Mouse (Mus musculus) liver, embryonic 11.5 days (tissue): ENCODE results near the gene Slc44a4. TPM values are rescaled to one million over a fixed set of nuclear protein-coding genes. Genes with fewer than 3 reads are reported as not detected.
"Not testable (repeated sequence)": the region's sequence is repeated elsewhere in the genome, so short reads cannot be mapped to it uniquely, and the experiment has no call there.

ENCODE experiments used
- ATAC-seq: fragments of 200-750 bp; cut with Nextera tagmentation; replicated peaks from 2 replicates; pipeline ENCODE4 v1.8.0; 2017; ENCODE audit warnings: moderate number of reproducible peaks, mild to moderate bottlenecking, moderate TSS enrichment, moderate library complexity; ENCODE audit not compliant: low FRiP score
- DNase-seq: peaks from one replicate; pipeline ENCODE4 v3.0.0-alpha.2; 2017; ENCODE audit warnings: low spot score
- H3K27ac ChIP-seq: fragments of 300-500 bp; sonication (generic); 2 replicates; pipeline ENCODE4 v1.5.1; 2014; ENCODE audit warnings: mild to moderate bottlenecking, low read depth, low read length, control low read depth
- H3K27me3 ChIP-seq: fragments of 300-500 bp; sonication (generic); replicated peaks from 2 replicates; pipeline ENCODE4 v1.6.1; 2014; ENCODE audit warnings: low read length, mixed read lengths; ENCODE audit not compliant: control insufficient read depth, insufficient read depth
- H3K36me3 ChIP-seq: fragments of 300-500 bp; sonication (generic); 2 replicates; pipeline ENCODE4 v1.6.1; 2014; ENCODE audit warnings: mild to moderate bottlenecking, low read length, moderate library complexity, mixed read lengths; ENCODE audit not compliant: control insufficient read depth, insufficient read depth
- H3K4me1 ChIP-seq: fragments of 300-500 bp; sonication (generic); replicated peaks from 2 replicates; pipeline ENCODE4 v1.6.1; 2014; ENCODE audit warnings: low read length, mixed read lengths; ENCODE audit not compliant: control insufficient read depth, insufficient read depth
- H3K4me2 ChIP-seq: fragments of 300-500 bp; sonication (generic); 2 replicates; pipeline ENCODE4 v1.6.1; 2014; ENCODE audit warnings: mild to moderate bottlenecking, control low read depth, moderate library complexity
- H3K4me3 ChIP-seq: fragments of 300-500 bp; sonication (generic); 2 replicates; pipeline ENCODE4 v1.5.1; 2014; ENCODE audit warnings: low read depth, low read length, control low read depth
- H3K9ac ChIP-seq: fragments of 300-500 bp; sonication (generic); 2 replicates; pipeline ENCODE4 v1.6.1; 2014; ENCODE audit warnings: low read depth, low read length, control low read depth
- H3K9me3 ChIP-seq: fragments of 300-500 bp; sonication (generic); 2 replicates; pipeline ENCODE4 v1.6.1; 2016; ENCODE audit warnings: low read length, inconsistent platforms, mixed read lengths; ENCODE audit not compliant: control insufficient read depth
- WGBS: fragments of 180-500 bp; shearing (Covaris S2); extraction: QIAGEN DNeasy Blood & Tissue Kit; methylation state at CpG from one replicate; pipeline ENCODE4 v1.1.7; 2014; 5-methylcytosine and 5-hydroxymethylcytosine counted together
- polyA plus RNA-seq: library from polyadenylated mRNA; unstranded; fragments of >200 nt; fragmentation: Nextera tagmentation; extraction: Ambion mirVana; gene quantifications from 2 replicates; pipeline ENCODE4 v1.2.1, GENCODE M21; 2014

Slc44a4 gene
- polyA plus RNA-seq, 1 experiment from 2014 or later: 1.3 TPM

GRCm38 (mm10) chr17:34957966-34958365, 43.7 kb downstream of the Slc44a4 start:
- DNase-seq, H3K36me3 ChIP-seq, H3K27me3 ChIP-seq, H3K27ac ChIP-seq, H3K9ac ChIP-seq, H3K4me2 ChIP-seq, H3K4me3 ChIP-seq, H3K9me3 ChIP-seq, ATAC-seq: not testable (repeated sequence)
- 31% methylated on average over 18 of the region's 40 CpGs for WGBS
- peaks cover 11% of the 10 kb centered on the region for H3K4me1 ChIP-seq

- not testable (repeated sequence) for H3K9ac ChIP-seq, H3K9me3 ChIP-seq, H3K36me3 ChIP-seq, H3K27me3 ChIP-seq, DNase-seq, H3K27ac ChIP-seq
- H3K4me1 ChIP-seq: peaks cover 11% of the 10 kb centered on the region
- WGBS: 2% methylated on average over 28 of the region's 47 CpGs
- peak overlapping the region; percentile 52; the same call in 1 of the 2 replicates for H3K4me3 ChIP-seq
- 0 out of 2 replicates have a peak, but pooled peaks have one; percentile 6 for ATAC-seq
- peak overlapping the region; percentile 93 for H3K4me2 ChIP-seq
These were observed 44.5 kb downstream of the Slc44a4 start for GRCm38 (mm10) chr17:34958734-34959129.

GRCm38 (mm10) chr17:34959130-34959778, 45.0 kb downstream of the Slc44a4 start, which contains the start of gene Hspa1b:
Gene Hspa1b (minus strand): TSS chr17:34959238.
- Histone ChIP-seq H3K27me3 (peaks cover 10% of the 10 kb centered on the region), H3K4me2 (peak within 1 kb of the TSS; percentile 93), H3K4me1 (peaks cover 11% of the 10 kb centered on the region), H3K27ac (peak within 1 kb of the TSS; percentile 8), H3K9ac (peak within 1 kb of the TSS; percentile 62), H3K4me3 (peak within 1 kb of the TSS; percentile 52)
- WGBS: under 1% methylated on average over 25 of the region's 32 CpGs
- ATAC-seq: peak; percentile 91
- H3K36me3 ChIP-seq, H3K9me3 ChIP-seq: not testable (repeated sequence)
- DNase-seq: peak; percentile 79

GRCm38 (mm10) chr17:34959881-34960515, 45.7 kb downstream of the Slc44a4 start:
- Histone ChIP-seq H3K27ac (peak overlapping the region; percentile 8), H3K27me3 (peaks cover 12% of the 10 kb centered on the region), H3K4me3 (peak overlapping the region; percentile 52), H3K4me2 (peak overlapping the region; percentile 93), H3K9ac (peak overlapping the region; percentile 62), H3K4me1 (peaks cover 11% of the 10 kb centered on the region), H3K36me3 (no peaks in the 10 kb centered on the region), H3K9me3 (no peaks in the 10 kb centered on the region)
- peak; percentile 37; the same call in 1 of the 2 replicates for ATAC-seq
- no peak for DNase-seq
- 8% methylated on average over 12 of the region's 12 CpGs for WGBS

- H3K4me2 ChIP-seq: no peak overlapping the region
- ATAC-seq: no peak
- peaks cover 12% of the 10 kb centered on the region for H3K27me3 ChIP-seq
- peaks cover 11% of the 10 kb centered on the region for H3K4me1 ChIP-seq
- H3K4me3 ChIP-seq: no peak overlapping the region
- H3K9ac ChIP-seq: no peak overlapping the region
- DNase-seq: no peak
- no peaks in the 10 kb centered on the region for H3K9me3 ChIP-seq
- no peak overlapping the region for H3K27ac ChIP-seq
- no peaks in the 10 kb centered on the region for H3K36me3 ChIP-seq
These were observed 46.6 kb downstream of the Slc44a4 start for GRCm38 (mm10) chr17:34960702-34961493.

GRCm38 (mm10) chr17:34962125-34962524, 47.9 kb downstream of the Slc44a4 start:
- no peaks in the 10 kb centered on the region for H3K9me3 ChIP-seq
- H3K4me2 ChIP-seq: no peak overlapping the region
- H3K9ac ChIP-seq: no peak overlapping the region
- no peak overlapping the region for H3K27ac ChIP-seq
- H3K4me1 ChIP-seq: peaks cover 11% of the 10 kb centered on the region
- no peak overlapping the region for H3K4me3 ChIP-seq
- peaks cover 10% of the 10 kb centered on the region for H3K27me3 ChIP-seq
- WGBS: 39% methylated on average over 3 of the region's 3 CpGs
- no peaks in the 10 kb centered on the region for H3K36me3 ChIP-seq
- DNase-seq (no peak), ATAC-seq (no peak)

DNA sequence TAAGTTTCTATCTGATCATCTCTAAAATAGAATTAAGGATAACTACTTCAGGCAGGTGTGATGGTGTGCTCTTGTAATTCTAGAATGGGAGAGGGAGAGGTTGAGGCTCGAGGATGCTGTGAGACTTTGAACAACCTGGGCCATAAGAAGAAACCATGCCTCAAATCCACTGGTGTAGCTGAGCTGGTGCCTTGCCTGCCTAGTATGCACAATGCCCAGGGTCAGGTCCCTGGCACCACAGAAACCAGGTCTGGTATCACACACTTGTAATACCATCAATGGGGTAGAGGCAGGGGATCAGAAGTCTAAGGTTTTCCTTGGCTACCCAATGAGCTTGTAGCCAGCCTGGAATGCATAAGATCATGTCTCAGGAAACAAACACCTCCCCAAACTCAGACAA, 48.6 kb downstream of the Slc44a4 start:
- no peak overlapping the region for H3K4me3 ChIP-seq
- H3K27me3 ChIP-seq: peaks cover 12% of the 10 kb centered on the region
- H3K9ac ChIP-seq: no peak overlapping the region
- WGBS: 62% methylated on average over 1 of the region's 1 CpGs
- peaks cover 11% of the 10 kb centered on the region for H3K4me1 ChIP-seq
- H3K36me3 ChIP-seq: no peaks in the 10 kb centered on the region
- H3K9me3 ChIP-seq: no peaks in the 10 kb centered on the region
- DNase-seq: no peak
- no peak for ATAC-seq
- H3K4me2 ChIP-seq: no peak overlapping the region
- H3K27ac ChIP-seq: no peak overlapping the region

DNA sequence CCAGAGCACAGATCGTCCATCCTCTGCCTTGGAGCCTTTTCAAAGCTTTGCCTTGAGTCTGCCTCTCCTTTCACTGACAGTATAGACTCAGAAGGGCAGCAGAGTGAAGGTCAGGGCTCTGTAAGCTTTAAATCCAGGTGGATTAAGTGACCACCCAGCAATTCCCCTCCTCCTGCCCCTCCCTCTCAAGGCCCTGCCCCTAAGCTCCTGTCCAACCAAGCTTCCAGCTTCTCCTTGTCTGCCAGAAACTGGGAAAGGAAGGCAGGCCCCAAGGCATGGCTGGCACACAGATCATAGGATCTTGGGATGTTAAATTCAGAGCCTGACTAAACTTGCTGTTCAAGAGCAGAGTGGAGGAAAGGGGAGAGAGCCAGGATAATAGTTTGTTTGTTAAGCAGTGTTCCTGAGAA, 50.4 kb downstream of the Slc44a4 start:
- Histone ChIP-seq H3K9ac (no peak overlapping the region), H3K27ac (no peak overlapping the region), H3K4me3 (no peak overlapping the region), H3K9me3 (no peaks in the 10 kb centered on the region), H3K27me3 (peaks cover 30% of the 10 kb centered on the region), H3K4me2 (no peak overlapping the region), H3K36me3 (no peaks in the 10 kb centered on the region), H3K4me1 (peaks cover 8% of the 10 kb centered on the region)
- ATAC-seq: no peak
- DNase-seq: no peak
- 21% methylated on average over 1 of the region's 1 CpGs for WGBS
